Mouse (Mus musculus) kidney, postnatal 14 days (tissue): ENCODE results near the gene Washc1.
"Not testable (repeated sequence)": the region's sequence is repeated elsewhere in the genome, so short reads cannot be mapped to it uniquely, and the experiment has no call there.

Experiments used
- DNase-seq: peaks from one replicate; pipeline ENCODE4 v3.0.0; 2022; ENCODE audit warnings: mixed read lengths

Washc1 gene

DNA sequence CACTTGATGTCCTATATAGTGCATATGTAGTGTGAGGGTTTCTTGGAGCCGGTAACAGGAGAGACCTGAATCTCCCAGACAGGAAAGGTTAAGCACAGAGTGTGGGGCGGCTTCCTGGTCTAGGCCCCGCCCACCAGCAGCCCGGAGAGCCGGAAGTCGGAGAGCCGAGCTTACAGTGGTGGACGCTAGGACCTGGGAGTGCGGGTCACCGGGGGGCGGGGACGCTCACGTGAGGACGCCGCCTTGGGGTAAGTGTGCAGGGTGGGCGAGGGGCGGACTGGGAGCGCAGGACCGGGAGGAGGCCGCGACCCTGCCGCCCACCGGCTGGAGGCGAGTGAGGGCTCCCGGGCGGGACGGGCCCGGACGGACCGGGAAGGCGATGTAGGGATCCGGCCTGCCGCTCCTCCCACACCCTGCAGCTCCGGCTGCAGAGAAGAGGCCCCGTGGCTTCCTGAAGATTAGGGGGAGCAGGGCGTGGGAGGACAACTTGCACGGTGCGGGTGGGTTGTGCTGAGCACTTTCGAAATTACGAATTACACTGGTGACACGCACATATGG is at the start of gene Washc1:
Gene Washc1 (plus strand): TSS at position 144 of the 558 bp plus-strand sequence.
- DNase-seq = peak; percentile 93

DNA sequence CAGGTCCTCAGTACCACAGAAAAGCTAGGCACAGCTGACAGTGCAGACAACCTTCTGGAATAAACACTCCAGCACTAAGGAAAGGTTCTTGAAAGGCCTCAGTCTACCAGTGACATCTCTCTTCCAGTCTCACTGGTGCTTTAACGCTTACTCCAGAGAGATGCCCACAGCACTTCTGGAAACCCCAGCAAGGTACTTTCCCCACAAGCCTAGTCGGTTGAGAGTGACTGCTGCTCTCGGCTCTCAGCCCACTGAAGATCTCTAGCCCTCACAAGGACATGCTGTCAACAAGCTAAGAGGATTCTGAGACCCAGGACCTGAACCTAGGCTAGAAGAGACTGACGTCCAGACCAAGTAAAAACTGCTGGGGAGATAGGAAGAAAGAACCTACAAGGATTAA is 46.2 kb upstream of the Washc1 start:
- no peak for DNase-seq

DNA sequence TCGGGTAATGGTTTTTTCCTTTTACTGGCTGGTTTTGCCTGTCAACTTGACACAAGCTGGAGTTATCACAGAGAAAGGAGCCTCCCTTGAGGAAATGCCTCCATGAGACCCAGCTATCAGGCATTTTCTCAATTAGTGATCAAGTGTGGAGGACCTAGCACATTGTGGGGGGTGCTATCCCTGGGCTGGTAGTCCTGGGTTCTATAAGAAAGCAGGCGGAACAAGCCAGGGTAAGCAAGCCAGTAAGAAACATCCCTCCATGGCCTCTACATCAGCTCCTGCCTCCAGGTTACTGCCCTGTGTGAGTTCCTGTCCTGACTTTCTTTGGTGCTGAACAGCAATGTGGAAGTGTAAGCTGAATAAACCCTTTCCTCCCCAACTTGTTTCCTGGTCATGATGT is 42.3 kb upstream of the Washc1 start:
- not testable (repeated sequence) for DNase-seq

DNA sequence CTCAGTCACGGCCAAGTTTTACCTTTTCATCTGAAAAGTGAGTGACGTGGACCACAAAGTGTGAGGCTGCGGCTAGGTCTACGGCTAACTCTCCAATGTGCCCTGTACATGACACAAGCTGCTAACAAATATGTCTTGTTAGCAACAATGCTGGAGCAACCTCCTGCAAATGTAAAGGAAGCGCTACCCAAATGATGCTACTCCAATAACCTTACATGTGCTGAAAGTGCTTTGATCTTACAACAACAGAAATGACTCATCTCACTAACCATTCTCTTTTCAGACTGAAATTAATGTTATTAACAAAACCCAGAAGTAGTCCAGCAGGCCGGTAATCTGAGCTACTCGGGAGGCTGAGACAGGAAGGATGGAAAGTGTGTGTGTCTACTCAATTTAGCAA is 37.4 kb upstream of the Washc1 start:
- no peak for DNase-seq

DNA sequence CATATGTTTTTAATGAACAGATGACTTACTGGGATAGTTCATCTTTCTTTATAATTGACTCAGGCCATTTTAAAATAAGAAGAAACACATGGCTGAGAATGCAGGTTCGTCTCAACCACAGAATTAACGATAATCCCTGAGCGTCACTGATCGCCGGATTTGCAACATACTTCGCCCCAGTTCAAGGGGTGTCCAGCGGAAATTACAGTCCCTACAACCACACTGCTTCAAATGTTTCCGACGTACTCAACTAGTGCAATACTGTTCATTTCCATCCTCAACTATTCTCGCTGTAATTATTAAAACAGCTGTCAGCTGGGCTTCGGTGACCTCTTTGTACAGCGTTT is 35.5 kb upstream of the Washc1 start:
- peak; percentile 5 for DNase-seq

DNA sequence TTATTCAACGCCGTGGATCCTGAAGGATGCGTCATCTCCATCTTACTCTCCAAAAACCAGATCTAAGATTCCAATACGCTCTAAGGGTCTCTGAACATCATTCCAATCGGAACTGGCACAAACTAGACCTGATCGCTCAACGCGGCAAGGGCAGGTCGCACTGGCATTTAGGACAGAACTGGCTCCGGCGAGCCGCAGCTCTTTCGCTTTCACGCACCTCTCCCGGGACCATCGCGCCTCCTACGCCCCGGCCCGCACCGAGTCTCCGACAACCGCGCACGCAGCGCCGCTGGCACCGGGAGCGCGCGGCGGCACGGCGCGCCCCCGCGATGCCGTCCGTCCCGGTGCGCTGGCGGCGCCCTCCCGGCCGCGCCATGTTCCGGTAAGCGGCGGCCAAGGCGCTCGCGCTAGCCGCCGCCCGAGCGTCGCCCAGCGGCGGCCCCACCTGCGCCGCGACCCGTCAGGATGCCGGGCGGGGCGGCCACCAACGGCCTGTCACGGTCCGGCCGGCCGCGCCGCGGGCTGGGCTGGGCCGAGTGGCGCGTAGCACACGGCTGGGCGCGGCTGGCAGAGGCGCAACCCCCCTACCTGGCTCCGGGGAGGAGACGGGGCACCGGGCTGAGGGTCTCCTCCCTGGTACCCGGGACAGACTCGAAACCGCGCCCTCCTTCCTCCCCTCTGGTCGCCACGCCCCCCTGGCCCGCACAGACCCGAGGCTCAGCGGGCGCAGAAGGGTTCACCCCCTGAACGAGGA is 35.0 kb upstream of the Washc1 start:
- no peak for DNase-seq

DNA sequence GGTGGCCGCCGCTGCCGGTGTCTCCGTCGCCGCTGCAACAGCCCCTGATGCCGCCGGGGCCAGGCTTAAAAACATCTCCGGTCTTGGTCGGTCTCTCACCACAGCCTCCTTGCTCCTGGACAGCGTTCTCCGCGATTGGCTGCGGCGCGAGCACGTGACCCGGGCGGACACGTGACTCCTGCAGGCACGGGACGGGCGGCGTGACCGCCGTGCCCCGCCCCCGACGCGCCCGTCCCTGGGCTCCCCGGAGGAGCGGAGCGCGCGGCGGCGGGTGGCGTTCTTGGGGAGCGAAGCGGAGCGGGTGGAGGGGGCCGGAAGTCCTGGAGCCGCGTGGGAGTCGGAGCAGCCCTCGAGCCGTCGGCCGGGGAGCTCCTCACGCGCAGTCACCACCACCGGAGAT is 34.4 kb upstream of the Washc1 start, which contains the start of gene Ankrd12:
Gene Ankrd12 (minus strand): TSS at position 156 of the 400 bp plus-strand sequence.
- DNase-seq = peak; percentile 98

DNA sequence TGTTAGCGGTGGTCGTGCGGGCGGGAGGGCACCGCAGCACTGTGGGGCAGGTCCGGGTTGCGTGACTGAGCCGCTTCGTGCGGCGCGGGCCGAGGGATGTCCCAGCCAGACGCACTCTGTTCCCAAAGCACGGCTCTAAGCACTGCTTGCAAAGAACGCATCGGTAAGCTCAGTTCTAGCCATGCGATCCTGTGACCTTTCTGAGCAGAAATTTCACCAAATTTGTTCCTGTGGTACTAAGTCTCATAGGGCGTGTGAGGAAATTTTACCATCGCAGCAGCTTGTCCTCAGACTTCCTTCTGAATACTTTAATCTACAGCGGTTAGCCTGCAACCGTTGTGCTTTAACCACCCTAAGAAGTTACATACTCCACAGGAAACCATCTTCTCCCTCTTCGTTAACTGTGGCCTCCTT is 33.9 kb upstream of the Washc1 start:
- no peak for DNase-seq

DNA sequence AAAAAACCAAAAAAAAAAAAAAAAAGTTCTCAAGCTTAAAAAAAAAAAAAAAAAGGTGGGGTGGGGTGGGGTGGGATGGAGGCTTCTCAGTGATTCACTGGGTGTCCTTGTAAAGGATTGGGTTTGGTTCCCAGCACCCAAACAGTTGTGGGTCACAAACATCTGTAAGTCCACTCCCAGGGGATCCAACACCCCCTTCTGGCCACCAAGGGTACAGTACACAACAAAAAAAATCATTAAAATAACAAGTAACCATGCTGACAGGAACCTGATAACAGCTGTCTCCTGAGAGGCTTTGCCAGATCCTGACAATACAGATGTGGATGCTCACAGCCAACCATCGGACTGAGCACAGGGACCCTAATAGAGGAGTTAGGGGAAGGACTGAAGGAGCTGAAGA is 26.9 kb upstream of the Washc1 start:
- DNase-seq = no peak

DNA sequence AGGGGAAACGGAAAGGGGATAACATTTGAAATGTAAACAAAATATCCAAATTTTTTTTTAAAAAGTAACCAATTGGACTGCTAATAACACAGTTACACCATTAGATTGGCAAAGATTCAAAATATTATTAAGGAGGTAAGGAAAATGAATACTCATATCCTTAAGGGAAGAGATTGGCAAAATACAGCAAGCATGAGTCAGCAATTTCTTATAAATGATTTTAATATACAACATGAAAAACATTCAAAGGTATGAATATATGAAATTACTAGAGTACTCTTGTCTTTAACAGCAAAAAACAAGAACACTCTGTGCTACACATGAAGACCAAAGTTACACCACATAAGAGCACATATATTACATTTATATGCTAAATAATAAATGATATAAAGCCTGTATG is 26.3 kb upstream of the Washc1 start:
- no peak for DNase-seq

DNA sequence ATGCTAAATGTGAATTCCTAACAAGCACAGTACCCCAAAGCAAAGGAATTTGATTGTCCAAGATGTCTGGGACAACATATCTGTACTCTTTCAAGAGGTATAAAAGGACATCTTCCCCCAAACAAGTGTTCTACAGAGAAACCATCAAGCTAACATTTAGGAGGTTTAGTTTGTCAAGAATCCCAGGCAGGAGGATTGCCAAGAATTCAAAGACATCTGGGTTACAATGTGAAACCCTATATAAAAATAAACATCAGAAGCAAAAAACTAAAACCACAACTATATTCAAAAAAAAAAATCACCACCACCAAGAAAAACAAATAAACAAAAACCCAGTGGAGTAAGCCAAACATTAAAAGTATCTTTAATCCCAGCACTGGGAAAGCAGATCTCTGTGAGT is 21.1 kb upstream of the Washc1 start:
- DNase-seq = no peak

DNA sequence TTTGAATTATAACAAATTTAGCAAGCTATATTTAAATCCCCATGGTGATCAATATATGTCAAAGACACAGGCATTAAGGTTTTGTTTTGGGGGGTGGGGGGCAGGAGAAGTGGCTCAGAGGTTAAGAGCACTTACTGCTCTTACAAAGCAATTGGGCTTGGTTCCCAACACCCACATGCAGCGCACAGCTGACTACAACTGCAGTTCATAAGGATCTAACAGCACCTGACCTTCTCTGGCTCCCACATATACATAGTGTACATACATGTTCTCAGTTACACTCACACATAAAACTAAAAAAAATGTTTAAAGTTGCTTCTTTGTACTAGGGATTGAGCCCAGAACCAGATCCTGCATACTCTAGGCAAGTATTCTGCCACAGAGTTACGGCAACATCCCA is 20.0 kb upstream of the Washc1 start:
- DNase-seq = no peak

DNA sequence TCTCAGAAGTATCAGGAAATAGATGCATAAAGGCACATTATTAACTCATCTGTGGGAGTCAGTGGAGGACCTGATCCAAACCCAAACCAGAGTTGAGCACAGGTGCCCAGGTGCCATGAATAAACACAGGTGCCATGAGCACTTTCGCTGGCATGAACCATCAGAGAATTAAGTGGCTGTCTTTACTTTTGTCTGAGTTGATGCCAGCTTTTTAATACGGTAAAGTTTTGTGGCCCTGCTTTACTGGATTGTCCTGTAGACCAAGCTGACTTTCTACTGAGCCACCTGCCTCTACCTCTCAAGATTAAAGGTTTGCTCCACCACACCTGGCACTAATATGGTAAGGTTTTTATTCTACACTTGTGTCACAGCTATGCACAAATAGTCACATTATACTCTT is 19.3 kb upstream of the Washc1 start:
- DNase-seq = no peak

DNA sequence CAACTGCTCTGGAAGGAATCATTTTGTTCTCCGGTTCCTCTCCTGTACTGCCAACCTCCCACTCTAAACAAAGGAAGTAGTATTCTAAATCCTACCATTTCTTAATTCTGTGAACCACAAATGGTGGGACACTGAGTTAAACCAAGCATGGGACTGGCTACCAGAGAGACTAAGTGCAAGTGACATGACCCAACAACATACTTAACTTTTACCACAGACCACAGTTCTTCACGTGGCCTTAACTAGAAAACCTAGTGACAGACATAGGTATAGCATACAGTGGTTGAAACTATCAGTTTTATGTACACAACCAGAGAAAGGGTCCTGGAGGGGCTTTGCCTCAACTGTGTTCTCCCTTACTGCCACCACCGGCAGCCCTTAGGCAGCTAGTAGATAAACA is 18.7 kb upstream of the Washc1 start:
- DNase-seq = no peak

DNA sequence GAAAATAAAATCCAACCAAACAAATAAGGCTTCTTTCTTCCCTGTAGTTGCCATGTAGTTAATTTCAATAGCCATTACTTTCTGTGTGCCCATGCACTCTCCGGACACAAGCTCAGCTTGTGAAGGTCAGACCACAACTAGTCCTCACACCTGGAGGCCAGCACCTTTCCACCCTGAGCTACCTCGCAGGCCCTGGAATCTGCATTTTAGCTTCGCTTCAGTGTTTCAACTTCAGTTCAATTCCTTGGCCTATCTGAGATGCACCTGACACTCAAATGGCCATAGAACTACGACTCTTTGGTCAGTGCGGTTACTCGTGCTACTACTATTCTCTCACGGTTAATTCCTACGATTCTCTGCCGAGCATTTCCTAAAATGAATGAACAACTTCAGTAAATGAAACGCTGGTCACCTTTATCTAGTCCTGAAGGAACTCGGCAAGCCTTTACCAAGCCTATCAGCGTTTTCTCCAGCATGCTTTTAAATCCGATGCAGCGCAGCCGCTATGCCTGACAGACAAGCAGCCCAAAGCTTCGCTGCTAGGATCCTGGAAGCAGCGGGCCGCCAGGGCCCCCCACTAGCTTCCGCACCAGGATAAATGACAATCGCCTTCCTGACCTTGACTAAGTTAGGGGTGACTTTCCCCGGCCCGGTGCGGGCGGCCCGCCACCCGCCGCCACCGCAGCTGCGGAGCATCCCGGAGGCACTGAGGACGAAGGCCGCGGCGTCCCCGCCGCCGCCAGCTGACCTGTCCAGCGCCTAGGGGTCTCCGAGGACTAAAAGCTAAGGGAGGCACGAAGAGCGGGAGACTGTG is 10.6 kb upstream of the Washc1 start:
- DNase-seq = peak; percentile 30

DNA sequence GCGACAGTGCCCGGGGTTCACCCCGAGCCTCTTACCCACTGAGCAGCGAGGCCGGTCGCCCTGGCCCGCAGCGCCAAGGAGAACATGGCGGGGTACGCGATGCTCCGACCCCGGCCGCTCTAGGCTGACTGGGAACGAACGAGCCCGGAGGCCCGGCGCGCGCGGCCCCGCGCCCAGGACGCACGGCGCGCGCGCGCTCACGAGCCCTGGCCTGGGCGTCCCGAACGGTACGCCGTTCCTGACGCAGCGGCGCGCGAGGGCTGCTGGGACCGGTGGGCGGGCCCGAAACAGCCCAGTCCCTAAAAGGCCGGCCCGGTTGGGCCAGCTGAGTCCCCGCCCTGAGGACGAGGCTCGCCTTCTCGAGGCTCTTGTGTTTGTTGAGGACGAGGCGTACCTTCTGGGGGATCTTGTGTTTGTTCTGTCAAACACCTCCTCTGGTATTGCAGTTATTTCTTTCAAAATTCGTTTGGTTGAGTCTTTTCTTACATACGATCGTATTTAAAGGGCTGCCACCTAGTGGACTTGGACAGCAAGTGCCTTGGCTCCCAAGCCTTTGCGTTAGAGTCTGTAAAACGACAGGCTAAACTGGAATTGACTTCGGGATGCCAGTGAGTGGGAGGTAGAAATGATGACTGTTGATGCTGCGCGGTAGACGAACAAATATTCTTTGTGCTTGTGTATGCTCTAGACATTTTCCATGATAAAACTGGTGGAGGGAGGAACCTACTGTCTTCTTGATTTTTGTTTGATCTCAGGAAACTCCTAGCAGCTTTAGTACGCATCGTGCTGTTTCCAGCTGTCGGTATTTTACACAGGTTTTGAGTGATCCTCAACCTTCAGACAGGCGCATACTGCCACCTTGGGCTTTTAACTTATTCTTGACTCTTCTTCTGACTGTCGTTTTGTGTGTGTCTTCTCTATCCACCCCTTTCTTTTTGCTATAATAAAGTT is 9.7 kb upstream of the Washc1 start, which contains the start of gene Ndufv2:
Gene Ndufv2 (minus strand): TSS at position 180 of the 951 bp plus-strand sequence.
- DNase-seq = peak; percentile 97

DNA sequence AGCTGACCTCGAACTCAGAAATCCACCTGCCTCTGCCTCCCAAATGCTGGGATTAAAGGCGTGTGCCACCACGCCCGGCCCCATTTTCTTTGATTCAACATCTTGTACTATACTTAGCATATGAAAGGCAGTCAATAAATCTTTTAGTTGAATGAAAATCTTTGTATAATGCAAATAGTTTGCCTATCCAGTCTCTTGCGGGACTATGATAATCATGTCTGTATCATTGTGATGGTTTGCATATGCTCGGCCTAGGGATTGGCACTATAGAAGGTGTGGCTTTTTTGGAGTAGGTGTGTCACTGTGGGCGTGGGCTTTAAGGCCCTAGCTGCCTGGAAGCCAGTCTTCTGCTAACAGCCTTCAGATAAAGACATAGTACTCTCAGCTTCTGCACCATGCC is 7.3 kb upstream of the Washc1 start:
- no peak for DNase-seq

DNA sequence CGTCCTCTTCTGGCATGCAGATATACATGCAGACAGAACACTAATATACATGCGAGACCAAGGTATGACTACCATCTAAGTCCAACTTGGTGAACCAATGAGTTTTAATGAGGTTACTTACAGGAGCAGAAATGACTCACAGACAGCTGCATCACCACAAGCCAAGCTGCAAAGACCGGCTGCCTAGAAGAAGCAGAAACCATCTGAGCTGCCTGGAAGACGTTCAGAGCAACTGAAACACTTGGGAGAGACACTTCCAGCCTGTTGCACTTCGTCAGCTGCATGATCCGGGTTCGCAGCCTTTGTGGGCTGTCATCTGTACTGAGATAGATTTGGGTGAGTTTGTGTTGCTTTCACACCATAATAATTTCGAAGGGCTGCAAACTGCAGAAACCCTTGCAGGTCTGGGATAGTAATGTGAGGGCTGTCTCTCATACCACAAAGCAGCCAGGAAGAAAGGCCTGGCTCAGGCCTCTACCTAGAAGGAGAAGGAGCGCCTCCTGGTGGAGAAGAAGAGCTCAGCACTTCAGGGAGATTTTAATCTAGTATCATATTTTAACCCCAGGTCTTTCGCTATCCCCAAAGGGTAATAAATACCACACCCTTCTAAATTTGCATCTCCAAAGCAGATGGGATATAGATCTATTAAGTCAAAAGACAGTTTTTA is 4.6 kb upstream of the Washc1 start:
- DNase-seq = peak; percentile 72

DNA sequence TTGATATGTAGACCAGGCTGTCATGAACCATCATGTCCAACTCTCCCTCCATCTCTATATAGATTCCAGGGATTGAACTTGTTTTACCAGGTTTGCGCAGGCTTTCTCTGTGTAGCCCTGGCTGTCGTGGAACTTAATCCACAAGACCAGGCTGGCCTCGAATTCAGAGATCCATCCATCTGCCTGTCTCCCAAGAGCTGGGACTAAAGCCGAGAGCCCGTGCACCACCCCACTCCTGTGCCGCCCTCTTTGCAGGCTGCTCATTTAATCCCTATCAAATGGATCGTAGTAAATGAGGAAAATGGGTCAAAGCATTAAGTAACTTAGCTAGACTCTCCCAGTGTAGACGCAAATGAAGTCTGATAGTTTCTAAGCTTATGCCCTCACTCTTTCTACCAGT is 3.9 kb upstream of the Washc1 start:
- DNase-seq = no peak

DNA sequence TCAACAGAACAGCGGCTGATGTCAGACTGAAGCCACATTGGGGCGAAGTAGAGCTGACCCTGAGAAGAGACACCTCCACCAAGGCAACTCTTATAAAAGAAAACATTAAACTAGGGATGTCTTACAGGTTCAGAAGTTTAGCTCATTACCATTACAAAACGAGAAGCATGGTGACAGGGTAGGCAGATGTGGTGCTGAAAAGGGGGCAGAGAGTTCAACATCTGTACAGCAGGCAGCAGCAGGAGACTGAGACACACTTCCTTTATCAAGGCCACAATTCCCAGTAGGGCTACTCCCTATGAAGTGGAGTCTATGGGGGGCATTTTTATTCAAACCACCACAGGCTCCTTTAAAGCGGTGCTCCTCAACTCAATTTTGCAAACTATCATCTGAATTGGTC is 3.1 kb upstream of the Washc1 start:
- DNase-seq = no peak

DNA sequence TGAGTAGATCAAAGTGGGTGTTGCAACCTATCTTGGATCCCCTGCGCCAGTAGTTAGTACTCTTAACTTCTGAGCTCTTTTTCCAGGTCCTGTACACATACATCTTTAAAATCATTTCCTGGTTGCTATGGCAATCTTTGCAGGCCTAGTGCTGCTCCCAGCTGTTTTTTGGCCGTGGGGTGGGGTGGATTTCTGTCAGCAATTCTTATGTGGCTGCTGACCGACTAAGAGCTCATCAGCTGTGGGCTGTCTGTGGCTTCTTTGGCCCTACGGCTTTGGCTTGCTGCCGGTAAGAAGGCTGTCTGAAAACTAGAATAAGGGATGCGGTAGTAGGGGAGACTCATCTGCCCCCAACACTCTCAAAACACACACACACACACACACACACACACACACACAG is 599 bp upstream of the Washc1 start:
- DNase-seq = peak; percentile 21

DNA sequence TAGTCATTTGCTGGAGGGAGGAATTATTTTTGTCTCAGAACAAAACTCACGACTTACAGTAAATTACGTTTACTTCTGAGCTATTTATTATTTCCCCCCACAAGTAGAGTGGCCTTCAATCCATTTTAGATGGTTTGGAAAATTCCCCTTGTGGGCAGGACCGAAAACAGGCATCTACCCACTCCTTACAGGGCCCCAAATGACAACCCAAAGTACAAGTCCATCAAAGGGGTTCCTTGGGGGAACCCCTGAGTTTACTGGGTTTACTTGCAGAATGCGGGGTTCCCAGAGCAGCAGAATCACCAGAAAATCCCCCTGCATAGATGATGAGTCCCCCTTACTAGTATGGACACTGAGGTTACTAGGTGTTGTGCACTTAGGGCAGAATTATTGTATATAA is 821 bp downstream of the Washc1 start:
- DNase-seq = no peak
